Mouse (Mus musculus): ENCODE results near the gene Adh6a.
"Not testable (repeated sequence)": the region's sequence is repeated elsewhere in the genome, so short reads cannot be mapped to it uniquely, and the experiment has no call there.

The Adh6a gene

DNA sequence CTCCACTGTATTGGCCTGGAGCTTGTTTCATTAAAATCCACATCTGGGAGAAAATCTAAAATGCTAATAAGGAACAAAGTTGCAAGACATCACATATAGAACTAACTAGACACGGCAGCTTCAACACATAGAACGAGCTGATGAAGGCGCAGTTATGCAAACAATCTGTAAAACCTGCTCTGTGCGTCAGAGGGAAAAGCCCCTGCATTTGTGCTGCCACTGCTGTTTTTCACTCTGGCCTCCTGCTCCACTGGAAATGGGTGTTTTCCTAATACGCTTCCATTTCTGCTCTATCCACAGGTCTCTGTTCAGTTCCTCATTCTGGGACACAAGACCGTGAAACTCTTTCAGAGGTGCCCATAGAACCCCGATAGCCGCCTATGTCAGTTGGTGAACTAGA, 20.8 kb downstream of the Adh6a start:
- DNase-seq, result no peak

DNA sequence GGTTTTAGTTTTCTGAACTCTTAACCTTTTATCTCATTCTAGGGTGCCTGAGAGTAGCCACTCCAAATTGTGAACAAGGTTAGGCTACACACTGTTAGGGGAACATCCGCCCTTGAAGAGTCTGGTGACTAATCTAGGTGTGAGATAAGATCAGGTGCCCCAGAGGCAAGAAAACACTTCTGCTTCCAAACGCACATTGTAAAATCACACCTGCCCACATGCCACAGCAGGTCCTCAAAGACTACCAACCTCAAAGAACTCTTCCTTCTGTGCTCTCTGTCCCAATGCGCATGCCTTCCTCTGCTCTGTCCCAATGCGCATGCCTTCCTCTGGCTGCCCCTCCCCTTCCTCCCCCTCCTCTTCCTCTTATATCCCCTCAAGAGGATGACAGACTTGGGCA, 21.2 kb downstream of the Adh6a start:
- DNase-seq, result no peak

DNA sequence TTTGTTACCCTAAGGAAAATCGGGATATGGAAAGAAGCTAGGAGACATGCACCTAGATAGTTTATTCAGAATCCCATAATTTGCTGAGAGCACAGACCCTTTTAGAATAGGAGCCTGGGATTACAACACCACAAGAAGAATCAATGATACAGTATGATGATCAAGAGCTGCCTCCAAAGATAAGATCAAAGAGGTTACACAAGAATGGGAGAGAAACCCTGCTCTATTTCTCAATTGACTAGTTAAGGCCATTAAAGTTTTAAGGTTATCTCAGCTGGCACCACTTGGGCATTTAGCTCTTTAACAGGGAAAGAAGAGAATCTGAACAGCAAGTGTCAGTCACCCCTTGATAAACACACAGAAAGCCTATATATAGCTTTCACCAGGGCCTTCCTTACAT, 22.5 kb downstream of the Adh6a start:
- no peak for DNase-seq

DNA sequence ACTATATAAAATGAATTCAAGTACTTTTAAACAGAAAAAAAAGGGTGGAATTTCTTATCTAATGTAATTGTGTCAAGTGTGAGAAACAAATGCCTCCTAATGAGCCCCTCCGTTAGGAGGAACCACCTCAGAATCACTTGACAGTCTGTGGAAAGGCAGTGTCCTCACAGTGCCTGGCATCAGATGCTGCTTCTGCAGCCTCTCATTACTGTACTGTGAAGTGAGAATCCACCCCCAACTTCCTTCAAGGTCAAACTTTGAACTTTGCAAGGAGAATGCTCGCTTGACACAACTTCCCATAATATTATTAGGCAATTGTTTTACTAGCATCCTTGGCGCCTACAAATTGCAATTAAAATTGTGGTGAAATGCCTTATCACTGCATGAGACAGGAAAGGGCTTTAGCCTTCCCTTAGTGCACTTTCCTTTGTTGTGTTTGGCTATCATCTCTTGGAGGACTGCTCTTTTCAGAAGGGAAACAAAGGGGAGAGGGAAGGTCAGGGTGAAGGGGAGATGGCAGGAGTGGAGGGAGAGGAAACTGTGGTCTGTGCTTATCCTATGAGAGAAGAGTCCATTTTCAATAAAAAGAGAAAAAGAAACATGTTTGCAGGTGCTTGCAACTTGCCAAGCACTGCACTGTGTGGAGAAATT, 23.1 kb downstream of the Adh6a start:
- DNase-seq, result no peak

DNA sequence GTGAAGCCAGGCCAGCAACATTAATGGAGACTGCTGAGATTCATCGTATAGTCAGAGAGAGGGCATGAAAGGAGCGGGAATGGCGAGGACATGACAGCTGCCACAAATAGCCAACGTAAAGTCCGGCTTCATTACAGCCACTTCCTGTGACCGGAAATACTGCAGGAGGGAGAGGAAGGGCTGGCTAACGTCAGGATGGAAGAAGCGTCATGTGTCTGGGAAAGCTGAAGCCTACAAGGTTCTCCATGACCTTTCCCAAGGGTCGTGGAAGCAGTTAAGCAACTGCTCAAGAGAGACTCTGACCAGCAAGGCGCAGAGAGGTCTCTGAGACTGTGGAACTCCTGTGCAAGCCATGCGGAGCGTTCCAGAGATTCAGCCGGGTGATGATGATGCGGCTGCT, 28.4 kb downstream of the Adh6a start, which contains the start of gene Adh6b:
Gene Adh6b (plus strand): TSS at position 305 of the 400 bp plus-strand sequence.
- no peak for DNase-seq

DNA sequence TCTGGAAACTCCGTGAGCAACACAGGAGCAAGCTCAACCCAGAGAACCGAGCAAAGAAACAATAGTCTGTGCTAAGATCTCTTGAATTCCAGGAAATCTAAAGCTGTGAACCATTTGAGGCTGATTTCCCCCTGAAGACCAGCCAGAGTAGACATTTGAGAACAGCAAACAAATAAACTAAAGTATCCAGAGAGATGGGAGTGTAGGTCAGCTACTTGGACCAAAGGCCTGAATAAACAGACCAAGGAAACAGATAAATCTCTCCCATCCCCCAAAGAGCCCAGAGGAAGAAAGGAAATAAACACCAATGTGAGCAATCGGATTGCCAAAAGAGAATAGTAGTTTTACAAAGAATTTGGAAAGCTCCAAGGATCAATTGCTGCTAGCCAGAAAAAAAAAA, 34.0 kb downstream of the Adh6a start:
- DNase-seq, result no peak

DNA sequence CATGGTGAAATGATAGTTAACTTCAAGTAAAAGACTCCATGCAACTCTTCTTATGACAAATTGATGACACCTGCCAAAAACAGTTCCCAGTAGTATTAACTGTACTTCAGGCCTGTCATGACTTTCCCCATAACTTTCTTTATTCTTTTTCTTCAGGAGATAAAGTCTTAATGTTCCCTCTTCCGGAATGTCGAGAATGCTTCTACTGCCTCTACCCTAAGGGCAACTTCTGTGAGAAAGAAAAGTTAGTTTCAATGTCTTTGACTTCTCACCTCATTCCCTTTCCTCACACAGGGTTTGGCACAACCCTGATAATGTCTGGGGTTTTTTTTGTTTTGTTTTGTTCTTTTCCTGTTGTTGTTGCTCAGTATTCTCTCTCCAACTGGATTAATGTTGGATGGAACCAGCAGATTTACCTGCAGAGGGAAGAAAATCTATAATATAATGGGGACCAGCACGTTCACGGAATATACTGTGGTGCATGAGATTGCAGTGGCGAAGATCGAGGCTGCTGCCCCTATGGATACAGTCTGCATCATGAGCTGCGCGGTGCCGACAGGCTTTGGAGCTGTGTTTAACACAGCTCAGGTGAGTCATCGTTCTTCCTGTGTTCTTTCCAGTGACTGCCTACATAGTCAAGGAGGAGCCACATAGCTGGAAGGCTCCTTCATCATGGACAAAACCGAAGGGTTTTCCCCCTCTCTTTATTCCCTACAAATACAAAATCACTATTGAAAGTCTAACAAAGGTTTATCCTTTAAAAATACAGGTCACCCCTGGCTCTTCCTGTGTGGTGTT, 39.1 kb downstream of the Adh6a start:
- DNase-seq, result no peak

DNA sequence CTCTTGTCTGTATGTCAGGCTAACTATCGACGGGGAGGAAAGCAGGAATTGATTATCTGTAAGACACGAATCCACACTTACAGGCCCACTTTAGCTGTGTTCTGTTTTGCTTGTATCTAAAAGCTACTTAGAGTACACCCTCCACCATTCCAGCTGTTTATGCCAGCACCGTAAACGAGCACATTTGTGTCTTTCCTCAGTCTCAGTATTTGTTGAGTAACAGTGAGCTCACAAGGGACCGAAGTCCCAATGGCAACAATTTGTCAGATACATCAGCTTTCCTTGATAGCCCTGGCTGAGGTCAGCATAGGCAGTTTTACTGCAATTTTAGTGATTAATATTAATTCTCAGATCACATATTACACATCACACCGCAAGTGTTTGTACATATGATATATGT, 45.8 kb downstream of the Adh6a start:
- DNase-seq, result no peak

DNA sequence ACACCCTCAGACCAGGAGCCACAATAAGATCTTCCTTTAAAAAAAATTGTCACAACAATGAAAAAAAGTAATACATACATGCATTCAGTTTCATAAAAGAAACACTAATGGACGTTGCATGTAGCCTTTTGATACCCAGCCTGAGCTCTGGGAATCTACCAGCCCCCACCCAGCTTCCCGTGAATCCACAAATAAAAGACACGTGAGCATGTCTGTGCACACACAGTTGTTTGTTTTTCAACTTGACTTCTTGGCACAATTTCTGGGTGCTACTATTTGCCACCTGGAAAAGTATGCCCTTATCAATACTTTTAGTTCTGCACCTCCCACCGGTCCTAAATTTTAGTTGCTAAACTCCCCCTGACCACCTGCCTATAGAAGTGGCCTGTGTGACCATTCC, 47.6 kb downstream of the Adh6a start:
- no peak for DNase-seq

DNA sequence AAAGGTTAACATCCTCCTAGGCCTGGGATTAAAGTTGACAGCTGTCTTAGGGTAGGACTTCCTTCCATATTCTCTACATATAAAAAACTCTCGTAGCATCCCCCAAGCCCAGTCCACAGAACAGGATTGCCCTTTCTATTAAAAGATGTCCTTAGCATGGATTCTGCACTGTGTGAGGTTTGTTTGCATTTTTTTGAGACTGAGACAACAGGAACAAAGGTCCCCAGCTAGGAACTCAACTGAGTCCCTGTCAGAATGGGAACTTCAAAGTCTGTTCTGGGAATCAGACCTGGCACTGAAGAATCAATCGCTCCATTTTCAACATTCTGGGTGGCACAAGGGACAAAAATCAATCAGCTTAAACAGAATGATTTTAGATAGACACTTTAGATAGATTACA, 49.8 kb downstream of the Adh6a start:
- DNase-seq, result no peak

DNA sequence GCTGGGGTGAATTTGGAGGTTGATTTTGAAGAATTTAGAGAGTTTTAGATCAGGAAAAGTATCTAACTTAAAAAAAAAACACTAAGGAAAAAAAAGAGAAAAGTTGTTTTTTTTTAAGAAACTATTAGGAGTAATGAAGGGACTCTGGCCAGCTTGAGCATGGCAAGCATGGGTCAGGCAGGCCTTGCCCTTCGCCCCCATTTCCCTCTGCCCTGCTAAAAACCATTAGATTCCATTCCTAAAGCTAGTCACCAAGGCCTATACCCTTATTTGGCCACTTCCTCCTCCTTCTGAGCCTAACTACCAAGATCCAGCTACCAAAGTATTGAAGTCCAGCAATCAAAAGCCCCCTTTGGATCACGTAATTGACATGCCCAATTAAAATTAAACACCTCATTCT, 53.1 kb downstream of the Adh6a start:
- no peak for DNase-seq

DNA sequence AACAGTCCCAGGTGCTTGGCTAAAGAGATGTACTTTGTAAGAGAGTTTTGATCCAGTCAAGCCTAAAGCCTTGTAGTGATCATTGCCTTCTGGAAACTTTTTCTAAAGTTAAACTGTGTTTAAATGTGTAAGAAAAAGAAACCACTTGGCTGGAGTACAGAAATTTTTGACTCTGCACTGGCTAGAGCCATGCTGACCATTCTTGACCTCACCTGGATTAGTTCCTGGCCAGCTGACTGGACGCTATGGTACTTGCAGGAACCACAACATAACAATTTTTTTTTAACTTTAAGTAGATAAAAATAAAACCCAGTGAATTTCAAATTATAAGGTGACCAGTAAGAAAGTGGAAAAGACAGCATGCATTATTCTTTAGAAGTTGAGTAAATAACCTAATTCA, 56.5 kb downstream of the Adh6a start:
- DNase-seq, result no peak

DNA sequence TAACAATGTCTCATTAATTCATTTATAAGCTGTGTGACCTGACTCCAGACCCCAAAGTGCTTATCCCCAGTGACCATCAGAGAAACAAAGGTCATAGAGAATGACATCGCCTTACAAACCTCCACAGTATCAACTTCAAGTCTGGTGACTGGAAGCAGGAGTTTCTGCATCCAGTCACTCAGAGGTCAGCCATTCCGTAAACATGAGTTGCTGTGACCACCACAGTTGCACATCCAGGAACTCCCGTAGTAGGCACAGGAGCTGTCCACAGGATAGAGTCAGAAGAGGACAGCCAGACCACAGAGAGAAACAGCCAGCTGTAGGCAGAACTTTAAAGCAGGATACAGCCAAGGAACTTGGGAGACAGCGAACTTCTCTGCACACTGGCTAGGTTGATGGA, 57.2 kb downstream of the Adh6a start:
- not testable (repeated sequence) for DNase-seq

DNA sequence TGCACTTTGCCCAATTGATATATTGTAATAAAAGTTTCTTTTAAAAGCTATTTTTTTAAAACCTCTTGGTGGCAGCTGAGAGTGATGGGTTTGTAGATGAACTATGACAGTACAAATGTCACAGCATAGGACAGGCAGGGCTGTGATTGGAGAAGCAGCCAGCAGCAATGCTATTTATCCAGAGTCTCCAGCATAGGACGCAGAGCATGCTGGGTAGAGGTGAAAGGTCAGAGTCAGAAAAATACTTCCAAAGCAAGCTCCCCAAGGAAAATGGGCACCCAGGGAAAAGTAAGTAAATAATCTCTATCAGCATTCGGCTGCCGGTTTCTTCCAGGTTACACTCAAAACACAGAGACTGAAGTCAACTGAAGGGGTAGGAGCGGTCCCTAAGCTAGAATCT, 60.8 kb downstream of the Adh6a start:
- DNase-seq, result no peak

DNA sequence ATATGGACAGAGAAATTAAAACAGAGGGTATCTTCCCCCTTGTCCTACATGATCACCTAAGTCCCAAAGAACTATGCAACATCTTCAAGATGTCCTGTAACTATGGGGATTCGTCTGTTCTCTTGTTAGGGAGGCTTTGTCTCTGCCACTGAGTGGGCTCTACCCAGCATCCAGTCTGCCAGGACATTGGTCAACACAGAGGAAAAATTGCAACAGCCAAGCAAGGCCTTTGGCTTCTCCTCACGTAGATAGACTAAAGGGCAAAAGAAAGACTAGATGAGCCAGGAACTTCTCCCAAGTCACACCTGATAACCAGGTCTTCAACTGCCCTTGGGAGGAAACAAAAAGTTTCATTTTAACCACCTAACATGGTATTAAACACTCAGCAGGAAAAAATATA, 62.1 kb downstream of the Adh6a start:
- no peak for DNase-seq

All from kidney, postnatal 25 days (tissue).